Mouse (Mus musculus) skeletal muscle tissue, adult 2 months (tissue): ENCODE data around the gene Dhx32.
"Not testable (repeated sequence)": the region's sequence is repeated elsewhere in the genome, so short reads cannot be mapped to it uniquely, and the experiment has no call there.

ENCODE experiments used
- DNase-seq: peaks from one replicate; pipeline ENCODE4 v3.0.0-alpha.2; 2012; ENCODE audit warnings: low read depth, low spot score

The Dhx32 gene

GRCm38 (mm10) chr7:133729351-133729750 is 53.2 kb downstream of the Dhx32 start:
- no peak for DNase-seq

- DNase-seq, result no peak
Measured at GRCm38 (mm10) chr7:133727027-133727426, 55.5 kb downstream of the Dhx32 start.

GRCm38 (mm10) chr7:133725571-133725970 is 57.0 kb downstream of the Dhx32 start:
- peak; percentile 43 for DNase-seq

- DNase-seq, result no peak
Measured at GRCm38 (mm10) chr7:133724844-133725243, 57.7 kb downstream of the Dhx32 start.

GRCm38 (mm10) chr7:133720616-133721015 is 61.9 kb downstream of the Dhx32 start:
- DNase-seq, result no peak

GRCm38 (mm10) chr7:133718580-133718979 is 63.9 kb downstream of the Dhx32 start:
- DNase-seq, result no peak

GRCm38 (mm10) chr7:133715387-133715786 is 67.1 kb downstream of the Dhx32 start:
- no peak for DNase-seq

GRCm38 (mm10) chr7:133707301-133707700 is 75.2 kb downstream of the Dhx32 start:
- no peak for DNase-seq

- no peak for DNase-seq
Measured at GRCm38 (mm10) chr7:133703906-133704305, 78.6 kb downstream of the Dhx32 start.

- DNase-seq, result no peak
Measured at GRCm38 (mm10) chr7:133702333-133702732, 80.2 kb downstream of the Dhx32 start.

GRCm38 (mm10) chr7:133701366-133701765 is 81.2 kb downstream of the Dhx32 start:
- no peak for DNase-seq

GRCm38 (mm10) chr7:133699885-133700284 is 82.6 kb downstream of the Dhx32 start:
- no peak for DNase-seq

GRCm38 (mm10) chr7:133698021-133698709 is 84.4 kb downstream of the Dhx32 start:
- peak; percentile 23 for DNase-seq

- not testable (repeated sequence) for DNase-seq
Measured at GRCm38 (mm10) chr7:133685644-133686043, 96.9 kb downstream of the Dhx32 start.

- no peak for DNase-seq
Measured at GRCm38 (mm10) chr7:133684701-133685100, 97.8 kb downstream of the Dhx32 start.

- DNase-seq, result no peak
Measured at GRCm38 (mm10) chr7:133684110-133684509, 98.4 kb downstream of the Dhx32 start.

- DNase-seq, result no peak
Measured at GRCm38 (mm10) chr7:133683626-133684025, 98.9 kb downstream of the Dhx32 start.

GRCm38 (mm10) chr7:133679961-133680360 is 102.6 kb downstream of the Dhx32 start, which contains the start of gene Mmp21:
Mmp21 (minus strand) TSS chr7:133680061.
- no peak for DNase-seq

- DNase-seq, result no peak
Measured at GRCm38 (mm10) chr7:133679439-133679838, 103.1 kb downstream of the Dhx32 start.

- DNase-seq, result no peak
Measured at GRCm38 (mm10) chr7:133678716-133679115, 103.8 kb downstream of the Dhx32 start.

- no peak for DNase-seq
Measured at GRCm38 (mm10) chr7:133676002-133676401, 106.5 kb downstream of the Dhx32 start.
